Mouse (Mus musculus) C2C12 (cell line): Measurements from ENCODE around the gene Fmnl3. TPM values are rescaled to one million over a fixed set of nuclear protein-coding genes. Genes with fewer than 3 reads are reported as not detected.
A peak's percentile ranks its signal among the peaks of the same experiment; 100 is the strongest.

Experiments used
- H3K27me3 ChIP-seq: one replicate; pipeline ENCODE4 v1.6.1; 2011; ENCODE audit not compliant: control insufficient read depth, insufficient read depth, insufficient read length
- H3K36me3 ChIP-seq: one replicate; pipeline ENCODE4 v1.6.1; 2011; ENCODE audit not compliant: control insufficient read depth, insufficient read depth
- H3K4me3 ChIP-seq: one replicate; pipeline ENCODE4 v1.5.1; 2011; ENCODE audit warnings: mild to moderate bottlenecking, control low read depth; ENCODE audit not compliant: poor library complexity, insufficient read depth, severe bottlenecking
- H3K79me2 ChIP-seq: one replicate; pipeline ENCODE4 v1.6.1; 2011; ENCODE audit not compliant: control insufficient read depth, insufficient read depth
- H3K79me3 ChIP-seq: one replicate; pipeline ENCODE4 v1.6.1; 2011; ENCODE audit warnings: low read depth, control low read depth
- H3ac ChIP-seq: one replicate; pipeline ENCODE3; 2011; ENCODE audit warnings: low read depth; ENCODE audit not compliant: control insufficient read depth, insufficient read length
- CEBPB ChIP-seq: IDR thresholded peaks from one replicate; pipeline ENCODE4 v1.6.1; 2011; ENCODE audit warnings: low read depth, mild to moderate bottlenecking, control low read depth, moderate library complexity
- CTCF ChIP-seq: IDR thresholded peaks from one replicate; pipeline ENCODE4 v1.5.1; 2011; ENCODE audit not compliant: control insufficient read depth, insufficient read depth, insufficient read length
- FOSL1 ChIP-seq: IDR thresholded peaks from one replicate; pipeline ENCODE4 v1.8.0; 2011; ENCODE audit warnings: mild to moderate bottlenecking, low read length; ENCODE audit not compliant: poor library complexity, insufficient read depth, severe bottlenecking
- MAX ChIP-seq: IDR thresholded peaks from one replicate; pipeline ENCODE4 v1.6.1; 2011; ENCODE audit warnings: mild to moderate bottlenecking, control low read depth
- MYOD1 ChIP-seq: IDR thresholded peaks from one replicate; pipeline ENCODE4 v1.6.1; 2011; ENCODE audit warnings: low read depth; ENCODE audit not compliant: control insufficient read depth, insufficient read length
- MYOG ChIP-seq: IDR thresholded peaks from one replicate; pipeline ENCODE4 v1.6.1; 2011; ENCODE audit not compliant: control insufficient read depth, insufficient read length; ENCODE audit errors: extremely low read depth
- USF1 ChIP-seq: IDR thresholded peaks from one replicate; pipeline ENCODE4 v1.6.1; 2011; ENCODE audit warnings: low read depth, mild to moderate bottlenecking, control low read depth, moderate library complexity
- polyA plus RNA-seq: library from polyadenylated mRNA; unstranded; fragments of >200 nt; fragmentation: generic; extraction: Trizol; gene quantifications from one replicate; pipeline ENCODE4 v1.2.1, GENCODE M21; 2012; ENCODE audit warnings: missing spikeins

Fmnl3 gene
- polyA plus RNA-seq, 1 experiment, result 76.6 TPM

DNA sequence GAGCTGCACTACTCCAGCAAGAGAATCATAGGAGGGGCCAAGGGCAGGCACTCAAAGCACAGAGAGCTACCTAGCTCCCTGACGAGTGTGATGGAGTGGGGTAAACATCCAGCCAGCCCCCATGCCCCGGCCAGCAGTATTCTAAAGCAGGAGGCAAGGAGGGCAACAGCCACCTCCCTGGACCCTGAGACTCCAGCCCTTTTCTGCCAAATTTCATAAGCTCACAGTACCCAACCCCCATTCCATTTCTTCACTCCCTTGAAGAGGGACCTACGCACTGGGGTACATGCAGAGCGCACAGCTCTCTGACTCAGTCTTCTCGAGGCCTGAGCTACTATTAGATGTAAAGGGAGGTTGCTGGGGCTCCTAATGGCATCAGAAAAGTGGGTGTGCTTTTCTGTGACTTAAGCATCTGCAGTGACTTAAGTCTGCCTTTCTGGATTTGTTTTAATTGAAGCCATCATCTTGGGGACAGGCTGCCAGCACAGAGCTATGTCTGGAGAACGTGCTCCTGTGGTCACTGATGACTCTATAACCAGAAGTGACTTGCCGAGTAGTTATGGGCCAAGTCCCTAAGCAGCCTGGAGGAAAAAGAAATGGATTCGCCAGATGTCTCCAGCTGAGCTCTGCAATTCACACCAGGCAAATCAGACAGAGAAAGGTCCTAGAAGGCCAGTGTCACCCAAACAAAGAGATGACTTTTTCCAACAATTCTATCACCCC lies 26.0 kb downstream of the Fmnl3 start:
- Histone ChIP-seq H3K36me3 (peaks cover 2% of the 10 kb centered on the region), H3K27me3 (no peaks in the 10 kb centered on the region), H3K4me3 (no peak overlapping the region), H3K79me2 (peaks cover 99% of the 10 kb centered on the region), H3ac (no peak overlapping the region), H3K79me3 (peaks cover 61% of the 10 kb centered on the region)
- no peak for TF ChIP-seq USF1
- no peak for TF ChIP-seq MYOG
- TF ChIP-seq MYOD1, result no peak
- TF ChIP-seq MAX, result peak; percentile 74
- no peak for TF ChIP-seq CEBPB

DNA sequence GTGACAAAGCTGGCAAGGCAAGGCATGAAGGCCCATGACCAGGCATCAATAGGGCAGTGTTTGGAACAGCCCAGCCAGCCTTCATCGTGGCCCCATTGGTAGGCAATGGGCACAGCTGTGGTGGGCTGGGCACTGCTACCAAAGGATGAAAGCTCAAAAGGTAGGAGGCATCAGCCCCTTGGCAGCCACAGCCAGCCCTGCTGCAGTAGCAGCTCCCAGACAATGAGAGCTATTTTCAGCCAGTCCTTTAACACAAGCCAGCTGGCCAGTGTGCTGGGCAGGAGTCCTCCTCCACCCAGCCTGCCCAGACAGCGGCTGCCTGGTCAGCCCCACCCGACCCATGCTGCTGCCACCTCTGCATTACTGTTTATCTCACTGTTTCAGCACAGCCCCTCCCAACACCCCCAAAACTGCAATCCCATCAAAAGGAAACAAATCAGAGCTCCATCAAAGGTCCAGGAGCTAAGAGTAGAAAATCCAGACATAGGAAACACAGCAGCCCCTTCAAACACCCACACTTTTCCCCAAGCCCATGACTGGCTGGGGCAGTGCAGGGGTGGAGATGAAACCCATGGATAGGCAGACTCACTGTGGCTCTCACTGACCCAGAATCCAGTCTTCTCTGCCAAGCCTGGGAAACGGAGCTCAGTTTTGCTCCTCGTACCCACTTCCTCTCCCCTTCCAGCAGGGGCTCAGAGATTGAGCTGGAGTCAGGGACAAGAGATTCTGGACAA lies 26.7 kb downstream of the Fmnl3 start:
- peak overlapping the region; percentile 4 for H3ac ChIP-seq
- no peaks in the 10 kb centered on the region for H3K27me3 ChIP-seq
- H3K36me3 ChIP-seq, result peaks cover under 1% of the 10 kb centered on the region
- TF ChIP-seq CEBPB (no peak), MAX (peak; percentile 41), USF1 (no peak), CTCF (no peak)
- no peak overlapping the region for H3K4me3 ChIP-seq
- peaks cover 61% of the 10 kb centered on the region for H3K79me3 ChIP-seq
- peaks cover 99% of the 10 kb centered on the region for H3K79me2 ChIP-seq

DNA sequence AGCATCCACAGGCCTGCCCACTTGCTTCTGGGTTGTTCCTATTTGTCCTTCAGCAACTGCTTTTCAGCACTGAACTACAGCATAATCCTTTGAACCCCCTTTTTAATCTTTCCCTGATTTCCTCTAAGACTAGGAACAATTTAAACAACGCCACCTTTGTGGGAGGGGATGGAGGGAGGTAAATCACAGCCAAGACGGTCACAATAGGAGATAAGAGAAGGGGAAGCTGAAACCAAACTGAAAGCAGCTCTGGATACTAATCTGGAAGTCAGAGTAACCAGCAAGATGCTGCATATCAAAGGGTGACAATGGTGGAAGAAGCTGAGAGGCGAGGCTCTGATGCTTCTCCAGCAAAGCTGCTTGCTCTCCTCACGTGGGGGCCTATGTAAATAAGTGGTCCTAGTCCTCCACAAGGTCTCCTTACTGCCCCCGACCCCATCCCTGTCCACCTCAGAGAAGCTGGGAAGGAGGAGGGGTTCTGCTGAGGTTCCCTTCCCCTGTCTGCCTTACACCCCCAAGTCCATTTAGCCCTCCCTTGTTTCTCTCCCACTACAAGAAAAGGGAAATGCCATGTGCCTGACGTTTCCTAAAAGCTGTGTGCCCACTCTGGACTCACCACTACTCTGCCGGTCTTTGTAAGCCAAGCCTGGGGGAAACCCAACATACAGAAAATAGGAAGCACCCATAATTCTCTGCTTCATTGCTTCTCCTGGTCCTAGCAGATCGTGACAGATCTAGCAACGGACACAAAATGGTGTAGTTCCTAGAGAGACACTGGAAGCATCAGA lies 27.9 kb downstream of the Fmnl3 start:
- Histone ChIP-seq H3K79me3 (peaks cover 53% of the 10 kb centered on the region), H3ac (no peak overlapping the region), H3K4me3 (no peak overlapping the region), H3K79me2 (peaks cover 99% of the 10 kb centered on the region), H3K27me3 (no peaks in the 10 kb centered on the region), H3K36me3 (peaks cover 5% of the 10 kb centered on the region)
- TF ChIP-seq MYOD1 (no peak), FOSL1 (no peak), MYOG (no peak), CTCF (no peak)

DNA sequence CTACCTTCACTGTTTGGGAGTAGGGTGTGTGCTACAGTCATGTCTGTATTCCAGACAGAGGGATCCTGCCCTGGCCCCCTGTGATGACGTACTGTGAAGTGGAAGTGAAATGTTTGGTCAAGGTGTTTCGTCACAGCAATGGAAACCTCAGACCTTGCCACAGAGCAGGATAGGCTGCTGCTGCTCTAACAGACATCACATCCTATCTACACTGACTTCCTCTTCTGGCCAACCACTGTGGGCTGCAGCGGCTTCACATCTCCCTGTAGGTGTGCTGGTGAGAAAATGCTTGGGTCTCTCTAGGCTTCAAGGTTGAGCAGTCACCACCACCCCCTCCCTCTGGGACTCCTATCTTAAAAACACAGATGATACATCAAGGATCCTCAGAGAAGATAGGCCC lies 29.2 kb downstream of the Fmnl3 start:
- peaks cover 49% of the 10 kb centered on the region for H3K79me3 ChIP-seq
- no peak for TF ChIP-seq MYOG
- no peak for TF ChIP-seq FOSL1
- TF ChIP-seq CEBPB, result no peak
- no peak for TF ChIP-seq MYOD1
- no peak for TF ChIP-seq MAX
- no peak for TF ChIP-seq CTCF
- no peak for TF ChIP-seq USF1
- no peak overlapping the region for H3ac ChIP-seq
- no peaks in the 10 kb centered on the region for H3K27me3 ChIP-seq
- peaks cover 99% of the 10 kb centered on the region for H3K79me2 ChIP-seq
- peaks cover 15% of the 10 kb centered on the region for H3K36me3 ChIP-seq
- H3K4me3 ChIP-seq, result no peak overlapping the region

DNA sequence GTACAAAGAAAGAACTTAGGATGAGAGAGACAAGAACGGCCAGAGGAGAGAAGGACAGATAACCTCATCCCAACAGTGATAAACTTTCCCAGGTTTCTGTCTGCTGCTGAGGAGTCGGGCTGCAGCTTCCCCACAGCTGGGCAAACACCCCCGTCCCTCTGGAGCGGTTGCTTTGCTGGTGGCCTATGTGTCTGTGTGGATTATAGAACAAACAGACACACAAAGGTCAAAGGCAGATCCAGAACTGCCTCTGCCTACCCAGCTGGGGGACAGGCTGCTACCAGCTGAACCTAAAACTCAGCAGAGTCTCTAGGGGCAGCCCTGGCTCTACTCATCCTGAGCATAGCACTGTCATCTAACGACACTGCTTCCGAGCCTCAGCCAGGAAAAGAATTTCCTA lies 30.6 kb downstream of the Fmnl3 start:
- TF ChIP-seq FOSL1, result no peak
- no peak for TF ChIP-seq CTCF
- TF ChIP-seq MAX, result no peak
- no peak for TF ChIP-seq MYOD1
- TF ChIP-seq USF1, result no peak
- TF ChIP-seq CEBPB, result no peak
- no peak for TF ChIP-seq MYOG
- no peak overlapping the region for H3K4me3 ChIP-seq
- no peak overlapping the region for H3ac ChIP-seq
- peaks cover 16% of the 10 kb centered on the region for H3K36me3 ChIP-seq
- peaks cover 89% of the 10 kb centered on the region for H3K79me2 ChIP-seq
- H3K79me3 ChIP-seq, result peaks cover 47% of the 10 kb centered on the region
- H3K27me3 ChIP-seq, result no peaks in the 10 kb centered on the region
